Mouse (Mus musculus) G1E (cell line): ENCODE measurements around the gene Rap1gds1.

Source experiments
- CTCF ChIP-seq: IDR thresholded peaks from 2 replicates; pipeline ENCODE4 v1.5.1; 2012; ENCODE audit warnings: low read depth, low read length, inconsistent platforms, mixed read lengths
- GATA1 ChIP-seq: IDR thresholded peaks from 2 replicates; pipeline ENCODE4 v1.6.1; 2012; ENCODE audit warnings: borderline replicate concordance, low read length, inconsistent platforms, mixed read lengths
- POLR2AphosphoS5 ChIP-seq: IDR thresholded peaks from 2 replicates; pipeline ENCODE4 v1.6.1; 2012; ENCODE audit warnings: low read depth, low read length, inconsistent platforms; ENCODE audit not compliant: insufficient replicate concordance
- TAL1 ChIP-seq: conservative IDR thresholded peaks from 2 replicates; pipeline ENCODE4 v1.6.1; 2012; ENCODE audit warnings: low read depth, low read length, inconsistent platforms, mixed read lengths

GRCm38 (mm10) chr3:138977413-138977812, 97.6 kb downstream of the Rap1gds1 start:
- TF ChIP-seq CTCF, result no peak
- no peak for TF ChIP-seq TAL1
- TF ChIP-seq POLR2AphosphoS5, result no peak
- TF ChIP-seq GATA1, result no peak
